Mouse (Mus musculus): ENCODE measurements at regions not wholly inside any gene's neighbourhood (a gene's known extent, or its start where the extent isn't known, plus 50 kb on each side); places are given as distances from the start of the nearest gene placed in this dataset.
"Not testable (repeated sequence)": the region's sequence is repeated elsewhere in the genome, so short reads cannot be mapped to it uniquely, and the experiment has no call there.

- intact Hi-C loops (cut with DNase I), result no loop called here
Measured at GRCm38 (mm10) chr10:9462361-9462760, 212.6 kb downstream of the Samd5 start.

GRCm38 (mm10) chr10:9459145-9459544 is 215.9 kb downstream of the Samd5 start:
- intact Hi-C loops (cut with DNase I), result no loop called here

- intact Hi-C loops (cut with DNase I), result no loop called here
Measured at GRCm38 (mm10) chr10:9458466-9458865, 216.5 kb downstream of the Samd5 start.

- intact Hi-C loops (cut with DNase I), result no loop called here
Measured at GRCm38 (mm10) chr10:9457222-9457621, 217.8 kb downstream of the Samd5 start.

- intact Hi-C loops (cut with DNase I), result no loop called here
Measured at GRCm38 (mm10) chr10:9439072-9439471, 235.9 kb downstream of the Samd5 start.

GRCm38 (mm10) chr10:9438366-9438765 is 236.6 kb downstream of the Samd5 start:
- intact Hi-C loops (cut with DNase I), result no loop called here

GRCm38 (mm10) chr10:9429085-9429484 is 245.9 kb downstream of the Samd5 start:
- intact Hi-C loops (cut with DNase I), result no loop called here

- intact Hi-C loops (cut with DNase I), result no loop called here
Measured at GRCm38 (mm10) chr10:9420741-9421140, 254.3 kb downstream of the Samd5 start.

- intact Hi-C loops (cut with DNase I), result no loop called here
Measured at GRCm38 (mm10) chr10:9416685-9417084, 258.3 kb downstream of the Samd5 start.

GRCm38 (mm10) chr10:9406101-9406500 is 268.9 kb downstream of the Samd5 start:
- intact Hi-C loops (cut with DNase I), result no loop called here

GRCm38 (mm10) chr10:9405417-9405816 is 269.6 kb downstream of the Samd5 start:
- intact Hi-C loops (cut with DNase I), result no loop called here

GRCm38 (mm10) chr10:9404963-9405362 is 270.0 kb downstream of the Samd5 start:
- intact Hi-C loops (cut with DNase I), result no loop called here

GRCm38 (mm10) chr10:9400911-9401617 is 273.9 kb downstream of the Samd5 start:
- intact Hi-C loops (cut with DNase I), result no loop called here

- intact Hi-C loops (cut with DNase I), result no loop called here
Measured at GRCm38 (mm10) chr10:9377440-9378101, 297.4 kb downstream of the Samd5 start.

- intact Hi-C loops (cut with DNase I), result no loop called here
Measured at GRCm38 (mm10) chr10:9362306-9362865, 312.6 kb downstream of the Samd5 start.

- intact Hi-C loops (cut with DNase I), result no loop called here
Measured at GRCm38 (mm10) chr10:9338207-9338801, 336.7 kb downstream of the Samd5 start.

GRCm38 (mm10) chr10:9334245-9334845 is 340.7 kb downstream of the Samd5 start:
- intact Hi-C loops (cut with DNase I), result no loop called here

- intact Hi-C loops (cut with DNase I), result no loop called here
Measured at GRCm38 (mm10) chr10:9331694-9332093, 343.3 kb downstream of the Samd5 start.

GRCm38 (mm10) chr10:9328324-9328723 is 346.7 kb downstream of the Samd5 start:
- intact Hi-C loops (cut with DNase I), result no loop called here

- intact Hi-C loops (cut with DNase I), result not testable (repeated sequence)
Measured at GRCm38 (mm10) chr10:9327881-9328280, 347.1 kb downstream of the Samd5 start.

GRCm38 (mm10) chr10:9312326-9312725 is 362.7 kb downstream of the Samd5 start:
- intact Hi-C loops (cut with DNase I), result no loop called here

- intact Hi-C loops (cut with DNase I), result no loop called here
Measured at GRCm38 (mm10) chr10:9310346-9310745, 364.7 kb downstream of the Samd5 start.

All from adrenal gland (tissue).